Mouse (Mus musculus) midbrain, embryonic 15.5 days (tissue): Measurements from ENCODE around the gene Ptma. TPM values are rescaled to one million over a fixed set of nuclear protein-coding genes. Genes with fewer than 3 reads are reported as not detected.

Source experiments
- ATAC-seq: fragments of 200-750 bp; cut with Nextera tagmentation; replicated peaks from 2 replicates; pipeline ENCODE4 v1.8.0; 2017; ENCODE audit warnings: moderate TSS enrichment
- H3K27ac ChIP-seq: fragments of 300-500 bp; sonication (generic); 2 replicates; pipeline ENCODE4 v1.5.1; 2015; ENCODE audit warnings: mild to moderate bottlenecking, inconsistent platforms
- H3K27me3 ChIP-seq: fragments of 300-500 bp; sonication (generic); replicated peaks from 2 replicates; pipeline ENCODE4 v1.6.1; 2015; ENCODE audit warnings: inconsistent platforms
- H3K36me3 ChIP-seq: fragments of 300-500 bp; sonication (generic); replicated peaks from 2 replicates; pipeline ENCODE4 v1.6.1; 2015; ENCODE audit warnings: inconsistent platforms
- H3K4me1 ChIP-seq: fragments of 300-500 bp; sonication (generic); 2 replicates; pipeline ENCODE4 v1.6.1; 2015; ENCODE audit warnings: inconsistent platforms
- H3K4me2 ChIP-seq: fragments of 300-500 bp; sonication (generic); 2 replicates; pipeline ENCODE4 v1.6.1; 2015; ENCODE audit warnings: inconsistent platforms, mild to moderate bottlenecking, moderate library complexity
- H3K4me3 ChIP-seq: fragments of 300-500 bp; sonication (generic); 2 replicates; pipeline ENCODE4 v1.5.1; 2015; ENCODE audit warnings: mild to moderate bottlenecking, inconsistent platforms
- H3K9ac ChIP-seq: fragments of 300-500 bp; sonication (generic); 2 replicates; pipeline ENCODE4 v1.6.1; 2015; ENCODE audit warnings: mild to moderate bottlenecking, inconsistent platforms
- H3K9me3 ChIP-seq: fragments of 300-500 bp; sonication (generic); 2 replicates; pipeline ENCODE4 v1.6.1; 2016; ENCODE audit warnings: inconsistent platforms
- WGBS: fragments of 180-500 bp; shearing (Covaris S2); methylation state at CpG from one replicate; pipeline ENCODE4 v1.1.7; 2015; ENCODE audit warnings: mixed read lengths; 5-methylcytosine and 5-hydroxymethylcytosine counted together
- polyA plus RNA-seq: library from polyadenylated mRNA; unstranded; fragments of >200 nt; fragmentation: Nextera tagmentation; extraction: Ambion mirVana; gene quantifications from 2 replicates; pipeline ENCODE4 v1.2.1, GENCODE M21; 2015

Ptma gene
- polyA plus RNA-seq, 1 experiment from 2014 or later = 1,532 TPM

DNA sequence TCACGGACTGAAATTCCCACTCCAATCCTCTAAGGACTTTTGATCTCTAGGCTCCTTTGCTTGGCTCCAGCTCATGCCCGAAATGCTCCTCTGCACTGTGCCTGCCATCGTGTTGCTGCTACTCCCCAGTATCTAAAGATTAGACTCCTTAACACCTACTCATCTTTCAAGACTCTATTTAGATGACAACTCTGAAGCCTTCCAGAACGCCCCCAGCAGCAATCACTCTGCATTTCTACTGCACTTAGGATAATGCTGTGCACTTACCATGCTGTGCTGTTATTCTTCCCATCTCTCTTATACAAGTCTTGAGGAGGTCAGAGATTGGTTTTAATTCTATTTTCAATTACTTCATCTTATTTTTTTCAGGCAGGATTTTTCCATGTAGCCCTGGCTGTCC, 45.4 kb downstream of the Ptma start:
- H3K9ac ChIP-seq = no peak overlapping the region
- H3K4me2 ChIP-seq = no peak overlapping the region
- no peak overlapping the region for H3K4me3 ChIP-seq
- H3K4me1 ChIP-seq = no peaks in the 10 kb centered on the region
- 90% methylated on average over 4 of the region's 4 CpGs for WGBS
- no peak overlapping the region for H3K27ac ChIP-seq
- no peaks in the 10 kb centered on the region for H3K9me3 ChIP-seq
- no peak for ATAC-seq
- no peaks in the 10 kb centered on the region for H3K27me3 ChIP-seq
- no peaks in the 10 kb centered on the region for H3K36me3 ChIP-seq

Other genes with a start within 250 kb of the Ptma start
- 7.0 and 8.3 TPM in 2 replicates for gene B3gnt7, start 223.9 kb upstream of the Ptma start, polyA plus RNA-seq
- 184 and 193 TPM in 2 replicates for gene Ncl, start 167.3 kb upstream of the Ptma start, polyA plus RNA-seq
- gene Nmur1, start 100.5 kb upstream of the Ptma start, polyA plus RNA-seq = 0.61 TPM in 1 of 2 replicates, not detected in the other
- gene Tex44, start 100.4 kb upstream of the Ptma start, polyA plus RNA-seq = not detected in 2 replicates
- gene Pde6d, start 55.9 kb downstream of the Ptma start, polyA plus RNA-seq = 103 and 106 TPM in 2 replicates
- gene Cops7b, start 56.2 kb downstream of the Ptma start, polyA plus RNA-seq = 67.3 and 68.9 TPM in 2 replicates
- gene Nppc, start 143.8 kb downstream of the Ptma start, polyA plus RNA-seq = 3.3 and 4.3 TPM in 2 replicates
- 42.7 and 44.3 TPM in 2 replicates for gene Dis3l2, start 177.1 kb downstream of the Ptma start, polyA plus RNA-seq